Mouse (Mus musculus) G1E (cell line): ENCODE results near the gene Hk2. TPM values are rescaled to one million over a fixed set of nuclear protein-coding genes. Genes with fewer than 3 reads are reported as not detected.

Experiments
- ATAC-seq: 2 replicates; pipeline ENCODE4 v1.8.0; 2016; ENCODE audit warnings: mild to moderate bottlenecking; ENCODE audit not compliant: insufficient number of reproducible peaks, poor library complexity, low FRiP score, severe bottlenecking; ENCODE audit errors: extremely low read depth
- DNase-seq: peaks from one replicate; pipeline ENCODE4 v3.0.0; 2012; ENCODE audit warnings: low spot score
- H3K27me3 ChIP-seq: 2 replicates; pipeline ENCODE4 v1.6.1; 2012; ENCODE audit warnings: mild to moderate bottlenecking, low read length, inconsistent platforms; ENCODE audit not compliant: insufficient read depth
- H3K36me3 ChIP-seq: replicated peaks from 2 replicates; pipeline ENCODE3; 2012; ENCODE audit warnings: mild to moderate bottlenecking, inconsistent platforms
- H3K4me1 ChIP-seq: 2 replicates; pipeline ENCODE4 v1.6.1; 2012; ENCODE audit warnings: low read depth, low read length, inconsistent platforms, mixed read lengths; ENCODE audit not compliant: insufficient read depth
- H3K4me3 ChIP-seq: 2 replicates; pipeline ENCODE4 v1.5.1; 2012; ENCODE audit warnings: low read depth, mild to moderate bottlenecking, inconsistent platforms, low read length, moderate library complexity, mixed read lengths
- H3K9me3 ChIP-seq: replicated peaks from 2 replicates; pipeline ENCODE4 v1.6.1; 2012; ENCODE audit warnings: inconsistent platforms
- CTCF ChIP-seq: IDR thresholded peaks from 2 replicates; pipeline ENCODE4 v1.5.1; 2012; ENCODE audit warnings: low read depth, low read length, inconsistent platforms, mixed read lengths
- GATA1 ChIP-seq: IDR thresholded peaks from 2 replicates; pipeline ENCODE4 v1.6.1; 2012; ENCODE audit warnings: borderline replicate concordance, low read length, inconsistent platforms, mixed read lengths
- GATA2 ChIP-seq: IDR thresholded peaks from 2 replicates; pipeline ENCODE4 v1.6.1; 2012; ENCODE audit warnings: low read depth, low read length, inconsistent platforms, borderline replicate concordance
- POLR2AphosphoS5 ChIP-seq: IDR thresholded peaks from 2 replicates; pipeline ENCODE4 v1.6.1; 2012; ENCODE audit warnings: low read depth, low read length, inconsistent platforms; ENCODE audit not compliant: insufficient replicate concordance
- TAL1 ChIP-seq: conservative IDR thresholded peaks from 2 replicates; pipeline ENCODE4 v1.6.1; 2012; ENCODE audit warnings: low read depth, low read length, inconsistent platforms, mixed read lengths
- polyA plus RNA-seq: library from polyadenylated mRNA; stranded (reverse); fragments of >175 nt; gene quantifications from 2 replicates; pipeline ENCODE4 v1.2.3, GENCODE M21; 2012
- total RNA-seq, 2 experiments: library from RNA; stranded (forward) in 1 of 2; stranded (reverse) in 1 of 2; fragments of 200-1000 nt in 1 of 2; fragments of >200 nt in 1 of 2; fragmentation: Nextera tagmentation in 1 of 2; gene quantifications; 2 replicates each; pipeline ENCODE4 v1.2.3; 2014 to 2017

The Hk2 gene
- total and polyA plus RNA-seq, 3 experiments: 8.2 to 90.2 (median 52.4) TPM

GRCm38 (mm10) chr6:82740868-82741517 lies 33.3 kb downstream of the Hk2 start:
- TF ChIP-seq POLR2AphosphoS5 (no peak), GATA1 (no peak), TAL1 (no peak)
- no peak overlapping the region for H3K4me3 ChIP-seq
- peaks cover 98% of the 10 kb centered on the region for H3K36me3 ChIP-seq

GRCm38 (mm10) chr6:82740269-82740668 lies 34.0 kb downstream of the Hk2 start:
- no peak overlapping the region for H3K4me3 ChIP-seq
- DNase-seq: peak; percentile 46
- peaks cover 17% of the 10 kb centered on the region for H3K4me1 ChIP-seq
- no peaks in the 10 kb centered on the region for H3K9me3 ChIP-seq
- ATAC-seq: no peak; the same call in 1 of the 2 replicates
- peaks cover 98% of the 10 kb centered on the region for H3K36me3 ChIP-seq
- no peaks in the 10 kb centered on the region for H3K27me3 ChIP-seq
- TF ChIP-seq POLR2AphosphoS5 (no peak), CTCF (no peak), TAL1 (no peak), GATA1 (no peak), GATA2 (no peak)

More at GRCm38 (mm10) chr6:82740868-82741517, 33.3 kb downstream of the Hk2 start:
- Histone ChIP-seq H3K9me3 (no peaks in the 10 kb centered on the region), H3K4me1 (peaks cover 17% of the 10 kb centered on the region), H3K27me3 (no peaks in the 10 kb centered on the region)
- DNase-seq (no peak), ATAC-seq (no peak)

GRCm38 (mm10) chr6:82737634-82738540 lies 36.4 kb downstream of the Hk2 start:
- DNase-seq (no peak), ATAC-seq (no peak)
- Histone ChIP-seq H3K4me3 (no peak overlapping the region), H3K9me3 (no peaks in the 10 kb centered on the region), H3K4me1 (peaks cover 7% of the 10 kb centered on the region), H3K27me3 (no peaks in the 10 kb centered on the region), H3K36me3 (peaks cover 96% of the 10 kb centered on the region)
- TF ChIP-seq CTCF: no peak
- no peak for TF ChIP-seq TAL1
- TF ChIP-seq GATA1: no peak
- no peak for TF ChIP-seq GATA2
- TF ChIP-seq POLR2AphosphoS5: no peak

GRCm38 (mm10) chr6:82736626-82737600 lies 37.3 kb downstream of the Hk2 start:
- TF ChIP-seq GATA1 (no peak), TAL1 (no peak), CTCF (no peak), POLR2AphosphoS5 (no peak), GATA2 (no peak)
- peaks cover 92% of the 10 kb centered on the region for H3K36me3 ChIP-seq

GRCm38 (mm10) chr6:82735347-82735746 lies 38.9 kb downstream of the Hk2 start:
- Histone ChIP-seq H3K36me3 (peaks cover 93% of the 10 kb centered on the region), H3K27me3 (no peaks in the 10 kb centered on the region), H3K4me1 (peaks cover 4% of the 10 kb centered on the region), H3K9me3 (no peaks in the 10 kb centered on the region), H3K4me3 (no peak overlapping the region)
- TF ChIP-seq POLR2AphosphoS5 (no peak), TAL1 (no peak), GATA1 (no peak), CTCF (no peak), GATA2 (no peak)
- DNase-seq: no peak
- no peak for ATAC-seq

More at GRCm38 (mm10) chr6:82736626-82737600, 37.3 kb downstream of the Hk2 start:
- peaks cover 7% of the 10 kb centered on the region for H3K4me1 ChIP-seq
- no peaks in the 10 kb centered on the region for H3K27me3 ChIP-seq
- no peak overlapping the region for H3K4me3 ChIP-seq
- ATAC-seq (no peak), DNase-seq (no peak)
- no peaks in the 10 kb centered on the region for H3K9me3 ChIP-seq
